Mouse (Mus musculus): Measurements from ENCODE around the gene Ptpn3.

The Ptpn3 gene

DNA sequence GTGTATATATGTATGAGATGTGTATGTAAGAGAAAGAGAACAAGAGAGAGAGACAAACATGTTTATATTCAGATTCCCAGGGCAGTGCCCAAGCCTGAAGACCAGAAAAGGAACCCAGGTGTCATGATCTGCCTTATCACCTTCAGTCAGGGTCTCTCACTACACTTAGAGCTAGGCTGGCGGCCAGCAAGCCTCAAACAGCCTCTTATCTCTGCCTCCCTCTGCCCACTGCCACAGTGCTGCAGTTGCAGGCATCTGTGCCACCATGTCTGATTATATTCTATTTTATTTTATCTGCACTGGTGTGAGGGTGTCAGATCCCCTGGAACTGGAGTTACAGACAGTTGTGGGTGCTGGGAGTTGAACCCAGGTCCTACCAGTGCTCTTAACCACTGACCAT, 133.4 kb downstream of the Ptpn3 start:
- no peak for DNase-seq (ENCODE audit: low spot score in 2 of 2)

DNA sequence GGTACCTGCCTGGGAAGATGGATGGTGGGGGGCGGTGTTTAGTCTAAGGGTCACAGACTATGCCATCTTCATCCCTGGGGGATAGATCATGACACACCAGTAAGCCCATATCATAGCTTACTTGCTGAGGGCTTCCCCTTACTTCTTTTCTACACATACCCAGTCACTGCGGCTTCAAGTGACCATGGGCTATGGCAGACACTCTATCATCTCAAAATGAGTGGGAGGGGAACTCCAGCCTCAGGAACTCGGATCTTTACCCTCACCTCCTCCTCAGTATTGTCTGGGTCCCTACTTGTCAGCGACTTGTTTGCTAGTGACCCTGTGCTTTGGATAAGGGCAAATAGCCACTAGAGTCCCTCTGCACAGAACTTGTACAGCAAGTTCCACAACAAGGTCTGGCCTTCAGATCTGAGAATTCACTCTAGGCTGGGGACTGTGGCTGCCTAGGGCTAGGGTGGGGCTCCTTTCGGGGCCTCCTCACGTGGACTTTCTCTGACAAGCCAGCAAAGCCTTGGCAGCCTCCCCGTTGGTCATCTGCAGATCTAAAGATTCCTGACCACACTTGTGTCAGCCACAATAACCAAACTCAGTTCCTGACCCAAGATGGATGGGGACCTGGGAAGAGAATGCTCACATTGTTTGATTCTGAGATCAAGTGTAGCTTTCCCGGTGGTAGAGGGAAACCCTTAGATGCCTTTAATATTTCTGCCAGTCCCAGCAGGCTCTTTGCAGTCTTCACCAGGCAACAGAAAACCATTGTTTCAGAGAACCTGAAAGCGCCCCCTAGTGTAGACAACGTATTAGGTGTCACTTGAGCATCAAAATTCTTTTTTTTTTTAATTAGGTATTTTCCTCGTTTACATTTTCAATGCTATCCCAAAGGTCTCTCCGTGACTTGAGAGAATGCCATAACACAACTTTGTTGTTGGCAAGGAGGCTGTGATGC, 134.4 kb downstream of the Ptpn3 start:
- DNase-seq (ENCODE audit: low spot score in 2 of 2) = no peak

DNA sequence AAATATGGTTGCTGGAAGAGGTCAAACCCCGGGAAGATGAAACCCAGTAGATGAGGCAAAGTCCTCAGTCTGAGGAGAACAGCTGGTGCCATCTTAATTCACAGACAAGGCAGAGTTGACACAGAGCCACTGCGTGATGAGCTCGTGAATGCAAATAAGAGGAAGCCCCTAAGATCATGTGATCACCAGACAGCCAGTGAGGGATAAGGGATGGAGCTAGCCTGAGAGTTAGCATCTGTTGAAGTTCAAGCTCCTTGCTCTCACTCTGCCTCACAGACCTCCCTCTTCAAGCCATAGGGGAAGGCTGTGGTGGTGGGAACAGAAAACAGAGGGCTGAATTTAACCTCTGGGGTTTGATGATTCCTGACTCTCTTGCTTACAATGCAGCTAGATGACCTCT, 136.0 kb downstream of the Ptpn3 start:
- no peak for DNase-seq (ENCODE audit: low spot score in 2 of 2)

DNA sequence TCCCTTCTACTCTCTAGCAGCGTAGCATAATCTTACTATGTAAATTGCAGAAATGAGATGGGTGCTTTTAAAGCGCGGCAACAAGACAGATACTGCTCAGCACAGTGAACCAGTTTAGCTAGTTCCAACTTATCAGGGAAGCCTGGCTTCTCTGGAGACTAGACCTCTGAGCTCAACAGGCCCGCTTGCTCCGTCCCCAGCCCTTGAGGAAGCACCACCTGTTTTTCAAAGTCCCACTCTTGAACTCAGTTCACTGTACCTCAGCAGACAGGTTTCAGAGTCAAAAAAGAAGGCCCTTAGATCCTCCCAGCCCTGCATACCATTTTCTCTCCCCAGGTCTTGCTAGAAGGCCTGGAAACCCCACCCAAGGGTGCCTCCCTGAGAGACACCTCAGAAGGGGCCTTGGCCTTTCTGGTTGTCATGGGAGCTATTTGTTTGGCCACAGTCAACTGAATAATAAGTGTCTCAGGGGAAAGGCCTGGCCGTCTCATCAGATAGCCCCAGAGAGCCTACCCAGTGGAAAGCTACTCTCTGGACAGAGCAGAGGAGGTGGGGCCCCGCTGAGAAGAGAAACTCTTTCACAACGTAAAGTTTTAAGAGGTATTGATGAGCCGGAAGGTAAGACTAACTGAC, 136.9 kb downstream of the Ptpn3 start:
- DNase-seq (ENCODE audit: low spot score in 2 of 2) = no peak

DNA sequence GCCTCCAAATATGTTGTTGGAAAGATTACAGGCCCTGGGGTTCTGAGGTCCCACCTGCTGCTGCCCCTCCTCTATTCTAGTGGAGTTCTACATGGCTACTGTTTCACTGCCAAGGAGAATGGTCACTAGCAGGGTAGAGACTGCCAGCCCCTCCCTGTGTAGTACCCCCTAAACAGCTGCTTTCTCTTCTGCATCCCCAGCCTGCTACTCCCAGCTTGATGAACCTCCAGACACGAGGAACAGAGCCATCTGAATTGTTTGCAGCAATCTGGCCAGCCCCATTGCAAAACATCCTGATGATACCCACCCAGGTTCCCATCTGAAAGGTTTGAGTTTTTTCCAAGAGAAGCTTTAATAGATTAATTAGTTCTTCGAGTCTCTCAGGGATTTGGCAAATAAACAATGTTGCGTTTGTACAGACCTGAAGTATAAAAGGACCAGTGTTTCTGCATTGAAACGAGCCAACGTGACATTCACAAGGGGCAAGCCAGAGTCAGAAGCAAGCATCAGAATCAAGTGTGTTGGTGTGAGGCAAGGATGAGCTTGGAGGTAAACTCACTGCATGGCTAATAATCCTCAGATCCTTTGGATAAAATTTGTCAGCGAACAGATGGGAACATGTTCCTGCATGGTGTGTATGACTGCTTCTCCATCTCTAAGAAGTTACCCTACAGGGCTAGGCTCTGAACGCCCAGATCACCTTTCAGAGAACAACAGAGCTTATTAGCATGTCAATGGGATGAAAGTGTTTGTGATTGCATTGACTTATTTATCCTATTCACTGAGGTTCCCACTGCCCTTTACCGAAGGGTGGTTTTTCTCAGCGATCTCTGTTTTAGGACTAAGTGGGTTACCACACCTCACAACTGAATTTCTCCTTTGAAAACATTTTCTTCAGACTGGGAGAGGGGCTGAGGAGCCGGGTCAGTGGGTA, 138.6 kb downstream of the Ptpn3 start:
- DNase-seq (ENCODE audit: low spot score in 2 of 2) = no peak

DNA sequence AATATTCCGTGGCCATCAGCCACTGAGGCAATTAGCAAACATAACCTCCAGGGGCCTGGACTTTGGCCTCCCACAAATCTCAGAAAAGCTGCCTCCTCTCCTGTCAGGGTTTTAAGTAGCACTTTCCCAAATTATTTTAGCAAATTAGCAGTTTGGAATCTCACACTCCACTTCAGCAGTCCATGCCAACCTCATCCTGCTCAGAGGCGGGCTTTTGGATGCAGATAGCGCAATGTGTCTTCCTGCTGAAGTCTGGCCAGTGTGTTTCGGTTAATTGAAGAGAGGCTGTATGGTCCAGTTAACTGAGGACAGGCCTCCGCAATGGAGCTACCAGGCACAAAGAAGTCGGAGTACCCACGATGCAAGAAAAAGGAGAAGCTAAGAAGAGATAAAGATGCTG, 141.1 kb downstream of the Ptpn3 start:
- no peak for DNase-seq (ENCODE audit: low spot score in 2 of 2)

DNA sequence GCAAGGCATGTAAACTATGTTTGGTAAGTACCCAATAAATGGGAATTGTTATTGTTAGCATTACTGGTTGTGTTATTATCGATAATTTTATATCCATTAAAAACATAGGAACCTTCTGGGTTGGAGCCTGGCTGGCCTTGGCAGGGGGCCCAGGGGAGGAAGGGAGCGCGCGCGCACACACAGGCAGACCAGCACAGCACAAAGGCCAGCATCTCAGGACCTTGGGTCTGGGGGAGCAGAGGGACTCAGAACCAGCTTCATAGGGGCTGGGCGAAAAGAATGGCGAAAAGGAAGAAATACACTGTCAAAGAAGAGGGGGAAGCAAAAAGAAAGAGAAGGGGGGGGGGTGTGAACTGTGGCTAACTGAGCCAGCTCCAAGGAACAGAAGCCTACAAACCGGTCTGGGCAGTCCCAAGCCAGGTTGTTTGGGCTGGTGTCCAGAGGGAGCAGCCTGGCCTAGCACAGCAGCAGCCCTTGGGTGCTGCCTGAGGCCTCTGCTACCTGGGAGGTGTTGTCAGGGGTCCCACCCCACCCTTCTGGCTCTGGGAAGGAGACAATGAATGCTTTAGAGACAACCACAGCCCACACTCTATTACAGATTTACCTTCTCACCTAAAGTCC, 145.0 kb downstream of the Ptpn3 start:
- no peak for DNase-seq (ENCODE audit: low spot score in 2 of 2)

DNA sequence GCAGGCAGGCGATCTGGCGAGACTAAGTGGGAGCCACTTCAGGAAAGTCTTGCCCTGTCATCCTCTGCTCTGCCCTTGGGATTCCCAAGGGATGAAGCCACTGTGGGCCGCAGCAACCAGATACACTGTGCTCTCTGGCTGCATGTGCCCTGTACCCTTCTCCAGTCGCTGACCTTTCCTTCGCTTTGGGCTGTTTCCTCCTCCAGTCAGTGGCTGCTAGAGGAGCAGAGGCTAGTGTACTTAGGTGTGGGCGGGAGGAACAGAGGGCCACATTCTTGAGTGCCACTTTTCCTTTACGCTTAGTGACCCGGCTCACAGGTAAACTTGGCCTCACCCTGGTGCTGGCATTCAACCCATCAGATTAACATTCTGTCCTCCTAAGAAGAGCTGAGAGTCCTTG, 147.8 kb downstream of the Ptpn3 start:
- no peak for DNase-seq (ENCODE audit: low spot score in 2 of 2)

DNA sequence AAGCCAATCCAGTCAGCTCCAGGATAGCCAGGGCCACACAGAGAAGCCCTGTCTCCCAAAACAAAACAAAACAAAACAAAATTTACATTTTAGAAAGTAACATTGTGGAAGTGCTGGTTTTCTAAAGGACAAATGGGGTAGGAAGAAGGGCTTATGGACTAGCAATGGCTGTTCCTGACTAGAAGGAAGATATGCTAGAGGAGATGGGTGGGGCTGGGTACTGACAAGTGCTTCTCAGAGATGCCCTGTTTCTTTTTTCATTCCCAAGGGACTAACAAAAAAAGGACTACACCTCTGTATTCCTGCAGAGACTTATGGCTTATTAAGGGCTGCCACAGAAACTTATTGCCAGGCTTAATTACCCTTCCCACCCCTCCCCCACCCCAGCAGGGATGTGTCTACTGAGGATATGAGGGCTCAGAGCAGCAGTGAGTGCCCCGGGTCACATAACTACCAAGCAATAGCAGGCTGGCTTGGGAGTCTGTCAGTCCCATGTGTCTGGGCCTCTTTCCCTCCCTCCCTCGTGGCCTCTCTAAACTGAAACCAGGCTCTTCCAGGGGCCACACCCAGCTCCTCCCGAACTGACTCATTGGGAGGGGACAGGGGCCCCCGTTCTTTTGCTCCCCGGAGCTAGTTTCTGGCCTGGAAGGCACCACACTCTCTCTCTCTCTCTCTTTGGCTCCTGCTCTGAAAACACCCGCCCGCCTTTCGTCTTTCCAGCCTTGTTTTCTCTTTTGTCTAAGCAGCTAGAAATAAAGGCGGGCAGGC, 148.4 kb downstream of the Ptpn3 start:
- no peak for DNase-seq (ENCODE audit: low spot score in 2 of 2)

DNA sequence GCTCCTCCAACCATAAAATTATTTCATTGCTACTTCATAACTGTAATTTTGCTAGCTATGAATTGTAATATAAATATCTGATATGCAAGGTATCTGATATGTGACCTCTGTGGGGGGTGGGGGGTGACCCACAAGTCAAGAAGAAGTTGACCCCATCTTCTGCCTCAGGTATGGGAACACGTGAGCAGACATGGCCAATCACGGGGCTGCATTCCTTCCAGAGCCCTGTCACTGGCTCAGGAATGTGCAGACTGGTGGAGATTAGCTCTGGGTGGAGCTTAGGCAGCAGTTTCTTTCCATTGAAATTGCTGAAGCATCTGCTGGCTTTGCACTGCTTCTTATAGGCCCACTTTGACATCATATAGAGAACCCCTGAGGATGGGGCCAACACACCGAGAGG, 153.5 kb downstream of the Ptpn3 start:
- DNase-seq (ENCODE audit: low spot score in 2 of 2) = no peak

DNA sequence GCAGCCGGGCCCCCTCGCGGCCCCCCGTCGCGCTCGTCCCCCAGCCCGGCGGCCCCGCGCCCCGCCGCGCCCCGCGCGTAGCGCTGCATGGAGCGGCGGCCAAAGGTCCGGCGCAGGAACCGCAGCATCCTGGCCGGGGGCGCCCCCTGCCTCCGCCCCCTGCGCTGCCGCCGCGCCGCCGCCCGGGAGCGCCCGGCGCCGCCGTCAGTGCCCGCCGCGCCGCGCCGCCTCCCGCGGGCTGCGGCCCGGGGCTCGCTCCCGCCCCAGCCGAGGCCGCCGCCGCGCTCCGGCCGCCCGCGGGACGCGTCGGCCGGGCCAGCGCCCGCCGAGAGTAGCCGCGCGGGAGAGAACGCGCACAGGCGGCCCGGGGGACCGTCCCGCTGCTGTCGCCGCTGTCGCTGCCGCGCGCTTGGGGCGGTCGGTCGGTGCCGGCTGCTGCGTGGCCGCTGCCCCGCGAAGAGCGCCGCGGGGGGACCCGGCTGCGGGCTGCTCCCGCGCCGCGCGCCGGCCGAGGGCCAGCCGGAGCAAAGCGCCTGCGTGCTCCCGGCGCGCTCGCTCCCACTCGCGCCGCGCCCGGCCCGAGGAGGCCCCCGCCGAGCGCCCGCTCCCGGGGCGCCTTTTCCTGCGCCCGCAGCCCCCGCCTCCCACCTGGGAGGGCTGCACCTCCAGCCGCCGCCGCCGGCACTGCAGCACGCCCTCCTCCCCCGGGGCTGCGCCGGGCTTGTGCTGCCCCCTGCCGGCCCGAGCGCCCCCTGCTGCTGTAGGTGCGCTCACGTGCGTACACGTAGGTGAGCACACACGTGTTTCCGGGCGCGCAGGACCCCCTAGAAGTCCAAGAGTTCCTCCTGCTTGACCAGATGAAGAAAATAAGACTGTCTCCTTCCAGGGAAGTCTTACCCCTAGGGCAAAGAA, 158.4 kb downstream of the Ptpn3 start, which contains the start of gene Epb41l4b:
TSS of gene Epb41l4b (minus strand) at position 412 of the 912 bp plus-strand sequence.
- peak; percentile 62 to 69 for DNase-seq (ENCODE audit: low spot score in 2 of 2)

DNA sequence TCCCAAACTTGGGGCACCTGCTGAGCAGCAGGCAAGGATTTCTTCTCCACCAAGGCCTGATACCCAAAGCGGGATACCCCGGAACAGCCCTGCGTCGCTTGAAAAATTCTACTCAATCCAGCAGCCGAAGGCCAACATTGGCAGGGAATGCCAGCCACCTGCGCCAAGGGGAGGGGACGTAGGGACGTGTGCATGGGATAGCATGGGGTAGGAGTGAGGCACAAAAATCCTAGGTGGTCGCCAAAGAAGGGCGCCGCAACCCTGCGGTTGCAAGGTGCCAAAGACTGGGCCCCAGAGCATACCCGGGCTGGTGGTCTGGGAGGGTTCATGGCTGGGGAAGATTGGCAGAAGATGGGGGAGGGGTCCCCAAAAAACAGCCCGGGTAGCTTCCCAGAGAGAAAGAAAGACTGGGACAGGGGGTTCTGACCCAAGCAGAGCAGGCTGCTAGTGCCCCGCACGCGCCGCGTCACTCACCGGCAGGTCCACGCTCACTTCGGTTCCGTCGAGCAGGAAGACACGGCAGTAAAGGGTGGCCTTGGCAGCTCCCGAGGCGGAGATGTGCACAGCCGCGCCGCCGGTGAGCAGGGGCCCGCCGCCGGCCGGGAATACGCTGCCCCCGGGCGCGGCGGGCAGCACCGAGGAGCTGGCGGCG, 159.1 kb downstream of the Ptpn3 start:
- DNase-seq (ENCODE audit: low spot score in 2 of 2) = no peak

DNA sequence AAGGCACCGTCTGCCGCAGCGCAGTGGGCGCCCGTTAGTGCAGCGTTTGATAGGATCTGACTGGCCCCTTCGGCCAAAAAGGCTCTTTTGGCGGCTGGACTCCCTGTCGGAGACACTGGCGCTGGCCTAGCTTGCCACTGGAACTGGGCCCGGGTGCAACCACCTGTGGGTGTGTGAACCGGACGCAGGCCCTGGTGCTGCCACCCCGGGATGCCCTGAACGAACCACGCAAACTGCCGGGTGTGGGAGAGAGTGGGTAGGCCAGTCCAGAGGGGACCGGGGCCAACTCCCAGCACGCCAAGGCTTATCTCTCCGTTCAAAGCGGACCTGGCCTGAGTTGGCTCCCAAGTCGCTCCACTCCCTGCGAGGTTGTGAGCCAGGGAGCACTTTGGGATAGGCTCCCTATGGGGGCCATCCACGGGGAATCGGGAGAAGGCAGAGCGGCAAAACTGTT, 159.7 kb downstream of the Ptpn3 start:
- DNase-seq (ENCODE audit: low spot score in 2 of 2) = no peak

DNA sequence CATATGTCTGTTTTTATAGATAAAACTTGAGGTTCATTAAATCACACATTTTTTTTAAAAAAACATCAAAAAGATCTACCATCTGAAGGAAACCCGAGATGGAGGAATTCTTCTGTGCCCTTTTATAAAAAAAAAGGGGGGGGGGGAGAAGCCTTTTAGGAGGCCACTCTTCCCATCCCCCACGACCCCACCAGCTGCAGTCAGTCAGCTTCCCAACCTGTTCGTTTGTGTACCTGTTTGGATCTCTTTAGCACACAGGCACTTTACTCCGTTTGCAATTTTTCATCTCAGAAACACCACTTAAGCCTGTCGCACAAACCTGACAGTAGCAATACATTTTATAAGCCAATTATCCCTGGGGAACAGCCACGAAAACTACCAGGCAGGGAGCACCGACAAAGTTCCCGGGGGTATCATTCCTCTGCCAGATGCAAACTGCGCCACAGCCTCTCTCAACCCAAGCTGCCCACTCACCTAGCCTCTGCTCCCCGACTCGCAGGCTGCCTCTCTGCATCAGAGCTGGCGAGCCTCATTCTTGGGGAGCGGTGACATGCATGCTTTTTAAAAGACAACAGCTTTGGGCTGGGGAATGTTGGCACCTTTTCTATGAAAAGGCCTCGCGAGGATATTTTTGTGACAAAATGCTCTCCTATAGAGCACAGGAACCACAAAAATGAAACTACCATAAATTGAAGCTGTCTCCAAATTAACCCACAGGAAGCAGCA, 160.5 kb downstream of the Ptpn3 start:
- no peak for DNase-seq (ENCODE audit: low spot score in 2 of 2)

All from frontal cortex, postnatal 25 days (tissue).